Mouse (Mus musculus) erythroblast, embryonic 14.5 days (primary cell): ENCODE measurements around the gene Polr2f. TPM values are rescaled to one million over a fixed set of nuclear protein-coding genes. Genes with fewer than 3 reads are reported as not detected.

ENCODE experiments used
- H3K27me3 ChIP-seq: 2 replicates; pipeline ENCODE4 v1.6.1; 2012; ENCODE audit warnings: inconsistent platforms; ENCODE audit not compliant: control insufficient read depth
- H3K36me3 ChIP-seq: 2 replicates; pipeline ENCODE4 v1.6.1; 2012; ENCODE audit warnings: mild to moderate bottlenecking, inconsistent platforms; ENCODE audit not compliant: control insufficient read depth
- H3K4me1 ChIP-seq: 2 replicates; pipeline ENCODE4 v1.6.1; 2012; ENCODE audit warnings: inconsistent platforms; ENCODE audit not compliant: control insufficient read depth
- H3K4me3 ChIP-seq: replicated peaks from 2 replicates; pipeline ENCODE3; 2012; ENCODE audit warnings: moderate library complexity, mild to moderate bottlenecking, inconsistent platforms
- H3K9me3 ChIP-seq: 2 replicates; pipeline ENCODE4 v1.6.1; 2012; ENCODE audit warnings: low read length, inconsistent platforms, mixed read lengths; ENCODE audit not compliant: control insufficient read depth
- GATA1 ChIP-seq: IDR thresholded peaks from 2 replicates; pipeline ENCODE4 v1.6.1; 2012; ENCODE audit warnings: low read length, inconsistent platforms, mixed read lengths
- TAL1 ChIP-seq: IDR thresholded peaks from 3 replicates; pipeline ENCODE4 v1.6.1; 2012; ENCODE audit warnings: low read length, inconsistent platforms, mixed read lengths
- polyA plus RNA-seq: library from polyadenylated mRNA; stranded (reverse); fragments of >175 nt; gene quantifications from 2 replicates; pipeline ENCODE4 v1.2.3, GENCODE M21; 2012

The Polr2f gene
- 13.8 and 15.3 TPM in 2 replicates for polyA plus RNA-seq

GRCm38 (mm10) chr15:79140866-79141565 lies at the start of gene Polr2f, which contains the start of gene 1700088E04Rik:
Polr2f (plus strand) TSS chr15:79141009.
1700088E04Rik (minus strand) TSS chr15:79141253.
- Histone ChIP-seq H3K4me1 (peaks cover 32% of the 10 kb centered on the region), H3K27me3 (peaks cover 10% of the 10 kb centered on the region), H3K4me3 (peak within 1 kb of the TSS; percentile 70), H3K9me3 (no peaks in the 10 kb centered on the region; the same call in 1 of the 2 replicates), H3K36me3 (peaks cover 25% of the 10 kb centered on the region)
- peak; percentile 64 for TF ChIP-seq GATA1
- no peak for TF ChIP-seq TAL1

- H3K27me3 ChIP-seq: no peaks in the 10 kb centered on the region
- no peak overlapping the region for H3K4me3 ChIP-seq
- no peaks in the 10 kb centered on the region for H3K9me3 ChIP-seq
- H3K4me1 ChIP-seq: peaks cover 6% of the 10 kb centered on the region
- TF ChIP-seq GATA1: no peak
- TF ChIP-seq TAL1: no peak
- peaks cover 89% of the 10 kb centered on the region for H3K36me3 ChIP-seq
These were observed 48.5 kb upstream of the Polr2f start for GRCm38 (mm10) chr15:79092284-79092683.

- TF ChIP-seq GATA1 (no peak), TAL1 (no peak)
- Histone ChIP-seq H3K4me3 (no peak overlapping the region), H3K36me3 (peaks cover 85% of the 10 kb centered on the region), H3K4me1 (peaks cover 14% of the 10 kb centered on the region), H3K27me3 (no peaks in the 10 kb centered on the region), H3K9me3 (no peaks in the 10 kb centered on the region)
These were observed 47.5 kb upstream of the Polr2f start for GRCm38 (mm10) chr15:79093083-79093839.

GRCm38 (mm10) chr15:79095483-79095882 lies 45.3 kb upstream of the Polr2f start:
- TF ChIP-seq TAL1 (no peak), GATA1 (no peak)
- Histone ChIP-seq H3K9me3 (no peaks in the 10 kb centered on the region), H3K36me3 (peaks cover 63% of the 10 kb centered on the region), H3K4me1 (peaks cover 17% of the 10 kb centered on the region), H3K4me3 (no peak overlapping the region), H3K27me3 (no peaks in the 10 kb centered on the region; the same call in 1 of the 2 replicates)

GRCm38 (mm10) chr15:79096556-79096955 lies 44.3 kb upstream of the Polr2f start:
- Histone ChIP-seq H3K4me1 (peaks cover 17% of the 10 kb centered on the region), H3K36me3 (peaks cover 52% of the 10 kb centered on the region)
- TF ChIP-seq GATA1 (no peak), TAL1 (no peak)

GRCm38 (mm10) chr15:79097135-79097534 lies 43.7 kb upstream of the Polr2f start:
- Histone ChIP-seq H3K36me3 (peaks cover 47% of the 10 kb centered on the region), H3K9me3 (no peaks in the 10 kb centered on the region), H3K27me3 (no peaks in the 10 kb centered on the region; the same call in 1 of the 2 replicates), H3K4me1 (peaks cover 17% of the 10 kb centered on the region), H3K4me3 (no peak overlapping the region)
- TF ChIP-seq TAL1 (no peak), GATA1 (no peak)

More at GRCm38 (mm10) chr15:79096556-79096955, 44.3 kb upstream of the Polr2f start:
- H3K27me3 ChIP-seq: no peaks in the 10 kb centered on the region; the same call in 1 of the 2 replicates
- no peak overlapping the region for H3K4me3 ChIP-seq
- H3K9me3 ChIP-seq: no peaks in the 10 kb centered on the region

- Histone ChIP-seq H3K36me3 (peaks cover 42% of the 10 kb centered on the region), H3K27me3 (no peaks in the 10 kb centered on the region; the same call in 1 of the 2 replicates), H3K9me3 (no peaks in the 10 kb centered on the region), H3K4me3 (no peak overlapping the region), H3K4me1 (peaks cover 17% of the 10 kb centered on the region)
- no peak for TF ChIP-seq GATA1
These were observed 43.2 kb upstream of the Polr2f start for GRCm38 (mm10) chr15:79097611-79098025.

GRCm38 (mm10) chr15:79098220-79098619 lies 42.6 kb upstream of the Polr2f start:
- peaks cover 36% of the 10 kb centered on the region for H3K36me3 ChIP-seq
- H3K9me3 ChIP-seq: no peaks in the 10 kb centered on the region
- no peak for TF ChIP-seq GATA1
- TF ChIP-seq TAL1: no peak
- no peak overlapping the region for H3K4me3 ChIP-seq
- H3K4me1 ChIP-seq: peaks cover 17% of the 10 kb centered on the region
- H3K27me3 ChIP-seq: no peaks in the 10 kb centered on the region; the same call in 1 of the 2 replicates

- no peak for TF ChIP-seq GATA1
- TF ChIP-seq TAL1: no peak
- H3K4me1 ChIP-seq: peaks cover 17% of the 10 kb centered on the region
- no peaks in the 10 kb centered on the region; the same call in 1 of the 2 replicates for H3K27me3 ChIP-seq
- H3K9me3 ChIP-seq: no peaks in the 10 kb centered on the region
- H3K4me3 ChIP-seq: no peak overlapping the region
- peaks cover 29% of the 10 kb centered on the region for H3K36me3 ChIP-seq
These were observed 41.9 kb upstream of the Polr2f start for GRCm38 (mm10) chr15:79098868-79099267.
